Mouse (Mus musculus) C2C12 (cell line): ENCODE results near the gene Rbm20. TPM values are rescaled to one million over a fixed set of nuclear protein-coding genes. Genes with fewer than 3 reads are reported as not detected.

Source experiments
- H3K27me3 ChIP-seq: one replicate; pipeline ENCODE4 v1.6.1; 2011; ENCODE audit not compliant: control insufficient read depth, insufficient read depth, insufficient read length
- H3K36me3 ChIP-seq: one replicate; pipeline ENCODE4 v1.6.1; 2011; ENCODE audit not compliant: control insufficient read depth, insufficient read depth
- H3K4me3 ChIP-seq: one replicate; pipeline ENCODE4 v1.5.1; 2011; ENCODE audit warnings: mild to moderate bottlenecking, control low read depth; ENCODE audit not compliant: poor library complexity, insufficient read depth, severe bottlenecking
- H3K79me2 ChIP-seq: one replicate; pipeline ENCODE4 v1.6.1; 2011; ENCODE audit not compliant: control insufficient read depth, insufficient read depth
- H3K79me3 ChIP-seq: one replicate; pipeline ENCODE4 v1.6.1; 2011; ENCODE audit warnings: low read depth, control low read depth
- H3ac ChIP-seq: one replicate; pipeline ENCODE3; 2011; ENCODE audit warnings: low read depth; ENCODE audit not compliant: control insufficient read depth, insufficient read length
- CEBPB ChIP-seq: IDR thresholded peaks from one replicate; pipeline ENCODE4 v1.6.1; 2011; ENCODE audit warnings: low read depth, mild to moderate bottlenecking, control low read depth, moderate library complexity
- CTCF ChIP-seq: IDR thresholded peaks from one replicate; pipeline ENCODE4 v1.5.1; 2011; ENCODE audit not compliant: control insufficient read depth, insufficient read depth, insufficient read length
- FOSL1 ChIP-seq: IDR thresholded peaks from one replicate; pipeline ENCODE4 v1.8.0; 2011; ENCODE audit warnings: mild to moderate bottlenecking, low read length; ENCODE audit not compliant: poor library complexity, insufficient read depth, severe bottlenecking
- MAX ChIP-seq: IDR thresholded peaks from one replicate; pipeline ENCODE4 v1.6.1; 2011; ENCODE audit warnings: mild to moderate bottlenecking, control low read depth
- MYOD1 ChIP-seq: IDR thresholded peaks from one replicate; pipeline ENCODE4 v1.6.1; 2011; ENCODE audit warnings: low read depth; ENCODE audit not compliant: control insufficient read depth, insufficient read length
- MYOG ChIP-seq: IDR thresholded peaks from one replicate; pipeline ENCODE4 v1.6.1; 2011; ENCODE audit not compliant: control insufficient read depth, insufficient read length; ENCODE audit errors: extremely low read depth
- USF1 ChIP-seq: IDR thresholded peaks from one replicate; pipeline ENCODE4 v1.6.1; 2011; ENCODE audit warnings: low read depth, mild to moderate bottlenecking, control low read depth, moderate library complexity
- polyA plus RNA-seq: library from polyadenylated mRNA; unstranded; fragments of >200 nt; fragmentation: generic; extraction: Trizol; gene quantifications from one replicate; pipeline ENCODE4 v1.2.1, GENCODE M21; 2012; ENCODE audit warnings: missing spikeins

The Rbm20 gene
- polyA plus RNA-seq, 1 experiment = 23.1 TPM

GRCm38 (mm10) chr19:53657437-53657836 is 19.7 kb upstream of the Rbm20 start:
- no peaks in the 10 kb centered on the region for H3K27me3 ChIP-seq
- no peak overlapping the region for H3K4me3 ChIP-seq
- no peaks in the 10 kb centered on the region for H3K36me3 ChIP-seq
- H3ac ChIP-seq = no peak overlapping the region
- no peaks in the 10 kb centered on the region for H3K79me2 ChIP-seq
- TF ChIP-seq MYOD1 = no peak
- TF ChIP-seq CTCF = no peak
- no peak for TF ChIP-seq MYOG
- TF ChIP-seq MAX = no peak
- TF ChIP-seq CEBPB = no peak
- TF ChIP-seq USF1 = no peak
- TF ChIP-seq FOSL1 = no peak
- no peaks in the 10 kb centered on the region for H3K79me3 ChIP-seq

DNA sequence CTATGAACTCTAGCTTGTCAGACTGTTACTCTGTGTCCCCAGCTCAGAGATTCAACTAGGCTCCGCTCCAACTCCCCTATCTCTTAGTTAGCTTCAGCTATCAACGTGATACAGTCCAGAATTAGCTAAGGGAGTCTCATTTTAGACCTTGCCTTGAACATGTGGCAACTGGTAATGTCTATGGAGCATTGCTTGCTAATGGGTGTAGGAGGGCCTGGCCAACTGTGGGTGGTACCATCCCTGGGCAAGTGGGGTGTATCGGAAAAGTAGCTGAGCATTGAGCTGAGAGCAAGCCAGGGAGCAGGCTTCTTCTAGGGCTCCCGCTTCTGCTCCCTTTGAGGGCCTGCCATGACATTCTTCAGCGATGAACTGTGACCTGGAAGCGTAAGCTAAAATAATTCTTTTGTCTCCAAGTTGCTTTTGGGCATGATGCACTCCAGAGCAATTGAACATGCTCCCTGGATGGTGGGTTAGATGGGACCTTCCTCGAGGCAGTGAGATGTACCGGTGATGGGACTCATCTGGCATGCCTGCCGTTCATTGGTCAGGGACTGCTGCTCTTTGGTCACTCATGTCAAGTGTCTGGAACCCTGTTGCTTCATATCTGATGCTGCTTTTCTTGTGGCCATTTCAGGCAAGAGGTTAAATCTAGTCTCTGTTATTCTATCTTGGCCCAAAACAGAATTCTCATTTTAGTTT is 16.2 kb upstream of the Rbm20 start:
- no peak overlapping the region for H3K4me3 ChIP-seq
- no peaks in the 10 kb centered on the region for H3K79me3 ChIP-seq
- H3K27me3 ChIP-seq = no peaks in the 10 kb centered on the region
- no peaks in the 10 kb centered on the region for H3K79me2 ChIP-seq
- no peak overlapping the region for H3ac ChIP-seq
- TF ChIP-seq CTCF (no peak), MYOG (no peak), MYOD1 (no peak), USF1 (no peak), CEBPB (no peak)
- H3K36me3 ChIP-seq = no peaks in the 10 kb centered on the region

DNA sequence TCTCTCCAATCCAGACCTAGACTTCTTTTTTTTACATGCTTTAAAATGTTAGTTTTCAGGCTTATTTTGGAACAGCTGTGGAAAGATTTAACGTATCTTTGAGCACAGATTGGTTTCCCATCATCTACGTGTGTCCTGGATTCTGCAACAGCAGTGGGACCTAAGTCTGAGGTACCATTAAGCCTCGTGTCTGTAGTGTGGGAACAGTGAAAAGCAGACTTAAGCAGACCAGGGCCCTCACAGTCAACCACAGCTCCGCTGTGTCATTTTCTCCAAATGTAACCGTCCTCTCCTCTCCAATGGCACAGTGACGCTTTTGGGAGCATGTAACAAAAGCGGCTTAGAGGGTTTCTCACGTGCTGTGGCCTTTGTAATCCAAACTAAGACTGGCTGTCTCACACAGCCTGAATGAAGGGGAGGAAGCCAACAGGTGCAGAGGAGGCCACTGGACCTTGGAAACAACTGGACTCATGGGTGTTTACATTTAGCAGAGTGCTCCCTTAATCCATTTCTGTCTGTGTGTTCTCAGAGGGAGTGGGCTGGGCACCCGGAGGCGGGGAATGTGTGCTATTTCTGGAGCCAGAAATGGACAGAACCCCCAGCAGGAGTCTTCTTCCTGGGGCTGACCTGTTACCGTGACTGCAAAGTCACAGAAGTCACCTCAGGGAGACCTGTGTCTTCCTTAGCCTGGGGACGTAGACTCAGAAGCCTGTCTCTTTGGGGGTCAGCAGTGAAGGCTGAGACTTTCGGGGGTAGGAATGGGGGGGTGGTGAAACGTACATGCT is 15.0 kb upstream of the Rbm20 start:
- Histone ChIP-seq H3ac (no peak overlapping the region), H3K79me2 (no peaks in the 10 kb centered on the region), H3K79me3 (no peaks in the 10 kb centered on the region), H3K27me3 (no peaks in the 10 kb centered on the region), H3K36me3 (no peaks in the 10 kb centered on the region), H3K4me3 (no peak overlapping the region)
- TF ChIP-seq MAX = no peak
- TF ChIP-seq MYOG = no peak
- TF ChIP-seq USF1 = no peak
- TF ChIP-seq CEBPB = no peak
- no peak for TF ChIP-seq CTCF

DNA sequence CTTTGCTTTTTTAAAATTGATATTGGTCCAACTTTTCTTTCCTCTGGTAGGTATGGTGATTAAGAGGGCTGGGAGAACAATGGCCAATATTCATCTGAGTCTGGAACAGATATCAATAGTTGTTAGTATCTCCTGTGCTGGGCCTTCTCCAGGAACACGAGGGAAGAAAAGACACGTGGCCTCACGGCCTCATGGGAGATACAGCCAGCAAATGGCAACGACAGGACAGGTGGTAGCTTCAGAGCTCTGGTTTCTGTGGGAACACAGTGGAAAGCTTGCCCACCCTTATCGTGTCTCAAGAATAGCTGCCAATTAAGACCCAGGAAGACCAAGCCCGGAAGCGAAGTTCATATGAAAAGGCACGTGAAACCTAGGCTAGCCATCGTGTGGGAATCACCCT is 12.3 kb upstream of the Rbm20 start:
- Histone ChIP-seq H3K36me3 (no peaks in the 10 kb centered on the region), H3K4me3 (no peak overlapping the region), H3ac (no peak overlapping the region), H3K27me3 (no peaks in the 10 kb centered on the region), H3K79me3 (no peaks in the 10 kb centered on the region), H3K79me2 (no peaks in the 10 kb centered on the region)
- TF ChIP-seq MYOD1 (no peak), CEBPB (no peak), CTCF (no peak), MYOG (no peak), FOSL1 (no peak), MAX (no peak), USF1 (no peak)

DNA sequence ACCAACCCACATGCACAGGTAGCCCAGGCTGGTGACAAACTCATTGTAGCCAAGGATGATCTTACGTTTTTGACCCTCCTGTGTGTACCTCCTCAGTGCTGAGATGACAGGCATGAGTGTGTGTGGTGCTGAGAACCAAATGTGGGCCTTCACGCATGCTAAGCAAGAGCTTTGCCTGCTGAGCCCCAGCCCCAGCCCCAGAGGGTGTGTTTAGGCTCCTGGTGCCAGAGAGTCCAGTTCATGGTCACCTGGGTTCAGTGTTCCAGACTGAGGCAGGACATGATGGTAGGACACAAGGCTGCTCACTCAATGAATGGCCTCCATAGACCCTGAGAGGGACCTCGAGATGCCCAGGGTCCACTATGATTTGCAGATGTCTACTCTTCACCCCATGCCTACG is 11.7 kb upstream of the Rbm20 start:
- Histone ChIP-seq H3K4me3 (no peak overlapping the region), H3K79me3 (no peaks in the 10 kb centered on the region), H3K79me2 (no peaks in the 10 kb centered on the region), H3K27me3 (no peaks in the 10 kb centered on the region), H3K36me3 (no peaks in the 10 kb centered on the region), H3ac (no peak overlapping the region)
- TF ChIP-seq MYOD1 (no peak), MAX (no peak), USF1 (no peak)

DNA sequence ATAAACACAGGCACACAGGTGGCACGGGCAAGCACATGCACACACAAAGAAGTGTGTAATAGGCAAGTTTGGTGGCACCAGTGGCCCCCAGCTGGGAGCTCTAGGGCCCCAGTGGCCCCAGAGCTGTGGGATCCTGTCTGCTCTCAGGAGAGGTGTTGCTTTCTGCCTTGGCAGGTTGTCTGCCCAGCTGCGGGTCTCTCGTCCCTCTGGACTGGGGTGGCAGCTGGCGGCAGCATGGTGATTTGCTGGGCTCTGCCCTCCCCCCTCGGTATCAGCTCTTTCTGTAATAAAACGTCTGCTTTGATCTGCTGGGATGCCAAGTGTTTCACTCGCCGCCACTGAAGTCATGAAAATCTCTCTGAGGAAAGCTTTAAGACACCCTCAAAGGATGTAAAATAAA is 10.4 kb upstream of the Rbm20 start:
- no peak for TF ChIP-seq MYOG
- no peak for TF ChIP-seq CTCF
- TF ChIP-seq USF1 = no peak
- TF ChIP-seq CEBPB = no peak
- TF ChIP-seq MAX = no peak
- TF ChIP-seq MYOD1 = no peak
- no peak for TF ChIP-seq FOSL1

More for the DNA sequence above, 10.4 kb upstream of the Rbm20 start:
- H3K79me2 ChIP-seq = no peaks in the 10 kb centered on the region
- H3ac ChIP-seq = no peak overlapping the region
- no peaks in the 10 kb centered on the region for H3K79me3 ChIP-seq
- no peaks in the 10 kb centered on the region for H3K27me3 ChIP-seq
- H3K36me3 ChIP-seq = no peaks in the 10 kb centered on the region
- H3K4me3 ChIP-seq = no peak overlapping the region
